Mouse (Mus musculus) forebrain, postnatal 0 days (tissue): ENCODE data around the gene Mgat5. TPM values are rescaled to one million over a fixed set of nuclear protein-coding genes. Genes with fewer than 3 reads are reported as not detected.
A peak's percentile ranks its signal among the peaks of the same experiment; 100 is the strongest.

Source experiments
- ATAC-seq: fragments of 200-750 bp; cut with Nextera tagmentation; 2 replicates; pipeline ENCODE4 v1.8.0; 2017; ENCODE audit warnings: mild to moderate bottlenecking, moderate library complexity
- DNase-seq: peaks from one replicate; pipeline ENCODE4 v3.0.0-alpha.2; 2015
- H3K27ac ChIP-seq: fragments of 300-500 bp; sonication (generic); 2 replicates; pipeline ENCODE4 v1.5.1; 2014; ENCODE audit warnings: low read depth, mild to moderate bottlenecking, antibody characterized with exemption, low read length, moderate library complexity, mixed read lengths
- H3K27me3 ChIP-seq: fragments of 300-500 bp; sonication (generic); 2 replicates; pipeline ENCODE4 v1.6.1; 2014; ENCODE audit warnings: mild to moderate bottlenecking, low read length, mixed read lengths; ENCODE audit not compliant: insufficient read depth
- H3K36me3 ChIP-seq: fragments of 300-500 bp; sonication (generic); 2 replicates; pipeline ENCODE4 v1.6.1; 2014; ENCODE audit warnings: mild to moderate bottlenecking, moderate library complexity; ENCODE audit not compliant: insufficient read depth
- H3K4me1 ChIP-seq: fragments of 300-500 bp; sonication (generic); 2 replicates; pipeline ENCODE4 v1.6.1; 2014; ENCODE audit warnings: antibody characterized with exemption; ENCODE audit not compliant: insufficient read depth
- H3K4me2 ChIP-seq: fragments of 300-500 bp; sonication (generic); 2 replicates; pipeline ENCODE4 v1.6.1; 2014; ENCODE audit warnings: low read depth, mild to moderate bottlenecking, moderate library complexity
- H3K4me3 ChIP-seq: fragments of 300-500 bp; sonication (generic); 2 replicates; pipeline ENCODE4 v1.5.1; 2014; ENCODE audit warnings: low read depth, low read length, mixed read lengths
- H3K9ac ChIP-seq: fragments of 300-500 bp; sonication (generic); 2 replicates; pipeline ENCODE4 v1.6.1; 2014; ENCODE audit warnings: mild to moderate bottlenecking
- H3K9me3 ChIP-seq: fragments of 300-500 bp; sonication (generic); 2 replicates; pipeline ENCODE4 v1.6.1; 2016; ENCODE audit warnings: low read length
- CTCF ChIP-seq: sonication (generic); IDR thresholded peaks from 2 replicates; pipeline ENCODE4 v1.5.1; 2016; ENCODE audit warnings: antibody characterized with exemption, control low read depth, low read depth
- WGBS: fragments of 180-500 bp; shearing (Covaris S2); extraction: QIAGEN DNeasy Blood & Tissue Kit; methylation state at CpG from one replicate; pipeline ENCODE4 v1.1.7; 2014; 5-methylcytosine and 5-hydroxymethylcytosine counted together
- polyA plus RNA-seq: library from polyadenylated mRNA; unstranded; fragments of >200 nt; fragmentation: Nextera tagmentation; extraction: Ambion mirVana; gene quantifications from 2 replicates; pipeline ENCODE4 v1.2.1, GENCODE M21; 2015
- total RNA-seq: library from RNA; depleted of rRNA; stranded (reverse); fragments of >200 nt; gene quantifications from 2 replicates; pipeline ENCODE4 v1.2.3, GENCODE M21; 2014

The Mgat5 gene
- total and polyA plus RNA-seq, 2 experiments from 2014 or later = 9.3 to 42.9 TPM

DNA sequence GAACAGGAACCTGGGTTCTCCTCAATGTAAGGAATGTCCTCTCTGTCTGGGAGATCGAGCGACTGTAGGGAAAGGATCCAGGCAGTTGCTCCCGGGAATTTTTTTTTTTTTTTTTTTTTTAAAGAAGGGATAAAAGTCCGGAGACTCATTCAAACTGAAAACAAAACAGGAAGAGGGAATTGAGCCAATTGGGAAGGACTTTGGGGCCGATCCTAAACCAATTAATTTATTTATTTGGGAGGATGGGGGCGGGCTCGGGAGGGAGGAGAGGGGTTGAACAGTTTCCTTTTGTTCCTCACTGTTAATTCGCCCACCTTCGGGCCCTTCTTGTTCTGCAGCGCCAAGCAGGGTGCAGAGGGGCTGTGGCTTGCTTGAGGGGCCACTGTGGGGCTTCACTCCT lies 278.1 kb downstream of the Mgat5 start:
- no peak for TF ChIP-seq CTCF
- ATAC-seq = no peak
- no peak overlapping the region for H3K9ac ChIP-seq
- H3K4me3 ChIP-seq = no peak overlapping the region
- H3K4me1 ChIP-seq = no peaks in the 10 kb centered on the region
- H3K4me2 ChIP-seq = no peak overlapping the region
- H3K9me3 ChIP-seq = no peaks in the 10 kb centered on the region
- no peaks in the 10 kb centered on the region for H3K27me3 ChIP-seq
- no peak for DNase-seq
- H3K27ac ChIP-seq = no peak overlapping the region
- peaks cover 12% of the 10 kb centered on the region for H3K36me3 ChIP-seq
- WGBS = 33% methylated on average over 10 of the region's 10 CpGs

GRCm38 (mm10) chr1:127484188-127484587 lies 279.4 kb downstream of the Mgat5 start:
- 93% methylated on average over 8 of the region's 8 CpGs for WGBS
- H3K9ac ChIP-seq = no peak overlapping the region
- no peak; the same call in 1 of the 2 replicates for TF ChIP-seq CTCF
- H3K9me3 ChIP-seq = no peaks in the 10 kb centered on the region
- DNase-seq = no peak
- no peaks in the 10 kb centered on the region for H3K4me1 ChIP-seq
- H3K36me3 ChIP-seq = peaks cover 12% of the 10 kb centered on the region
- H3K27me3 ChIP-seq = no peaks in the 10 kb centered on the region
- no peak overlapping the region for H3K27ac ChIP-seq
- no peak overlapping the region for H3K4me3 ChIP-seq
- ATAC-seq = peak; percentile 23; the same call in 1 of the 2 replicates
- no peak overlapping the region for H3K4me2 ChIP-seq

GRCm38 (mm10) chr1:127484826-127485225 lies 280.0 kb downstream of the Mgat5 start:
- 45% methylated on average over 7 of the region's 7 CpGs for WGBS

GRCm38 (mm10) chr1:127487161-127487560 lies 282.3 kb downstream of the Mgat5 start:
- no peak overlapping the region for H3K4me2 ChIP-seq
- WGBS = 85% methylated on average over 4 of the region's 4 CpGs

More at GRCm38 (mm10) chr1:127484826-127485225, 280.0 kb downstream of the Mgat5 start:
- ATAC-seq = peak; percentile 32; the same call in 1 of the 2 replicates
- H3K4me1 ChIP-seq = no peaks in the 10 kb centered on the region
- no peak overlapping the region for H3K9ac ChIP-seq
- H3K4me2 ChIP-seq = no peak overlapping the region
- H3K4me3 ChIP-seq = no peak overlapping the region
- H3K36me3 ChIP-seq = peaks cover 12% of the 10 kb centered on the region
- no peak overlapping the region for H3K27ac ChIP-seq
- H3K27me3 ChIP-seq = no peaks in the 10 kb centered on the region
- peak; percentile 74 for TF ChIP-seq CTCF
- peak; percentile 60 for DNase-seq
- H3K9me3 ChIP-seq = no peaks in the 10 kb centered on the region

DNA sequence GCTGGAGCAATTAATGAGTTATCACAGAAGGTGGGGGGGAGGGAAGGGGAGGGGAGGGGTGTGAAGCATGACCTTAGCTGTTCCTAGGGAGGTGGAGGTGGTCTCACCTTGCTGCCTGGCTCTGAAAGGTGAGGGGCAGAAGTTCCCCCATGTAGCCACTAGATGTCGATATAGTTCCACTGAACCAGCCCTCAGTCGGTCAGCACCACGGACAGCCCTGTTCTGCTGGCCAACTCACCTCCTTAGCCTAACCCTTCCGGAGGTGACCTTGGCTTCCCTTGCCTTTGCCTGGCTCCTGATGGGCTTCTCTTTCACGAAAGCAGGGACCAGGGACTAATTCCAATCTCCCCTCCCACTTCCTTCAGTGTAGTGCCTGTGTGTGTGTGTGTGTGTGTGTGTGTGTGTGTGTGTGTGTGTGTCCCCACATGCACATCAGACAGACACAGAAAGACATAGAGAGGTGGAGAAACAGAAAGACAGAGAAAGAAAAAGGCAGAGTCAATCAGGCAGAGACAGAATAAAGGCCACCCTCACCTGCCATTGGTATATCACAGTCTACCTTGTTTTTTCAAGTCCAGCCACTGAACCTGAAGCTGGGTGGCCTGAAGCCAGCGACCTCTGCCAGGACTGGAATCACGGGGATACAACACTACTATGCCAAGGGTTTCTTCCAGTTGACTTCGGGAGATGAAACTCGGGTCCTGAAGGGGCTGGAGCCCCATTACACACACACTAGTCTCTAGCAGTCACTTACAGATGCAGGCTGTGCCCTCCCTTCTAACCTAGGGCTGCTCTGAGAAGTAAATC lies 292.1 kb downstream of the Mgat5 start:
- no peaks in the 10 kb centered on the region for H3K9me3 ChIP-seq
- H3K36me3 ChIP-seq = no peaks in the 10 kb centered on the region
- TF ChIP-seq CTCF = peak; percentile 99
- no peaks in the 10 kb centered on the region for H3K4me1 ChIP-seq
- peak overlapping the region; percentile 22; the same call in 1 of the 2 replicates for H3K4me2 ChIP-seq
- H3K9ac ChIP-seq = no peak overlapping the region
- no peak overlapping the region for H3K4me3 ChIP-seq
- H3K27me3 ChIP-seq = no peaks in the 10 kb centered on the region
- H3K27ac ChIP-seq = no peak overlapping the region
- ATAC-seq = peak; percentile 33
- 31% methylated on average over 9 of the region's 9 CpGs for WGBS
- peak; percentile 63 for DNase-seq

More at GRCm38 (mm10) chr1:127487161-127487560, 282.3 kb downstream of the Mgat5 start:
- Histone ChIP-seq H3K4me3 (no peak overlapping the region), H3K9me3 (no peaks in the 10 kb centered on the region), H3K9ac (no peak overlapping the region), H3K36me3 (peaks cover 10% of the 10 kb centered on the region), H3K27ac (no peak overlapping the region), H3K27me3 (no peaks in the 10 kb centered on the region), H3K4me1 (no peaks in the 10 kb centered on the region)
- TF ChIP-seq CTCF = peak; percentile 57
- no peak for DNase-seq
- ATAC-seq = no peak

- no peaks in the 10 kb centered on the region for H3K4me1 ChIP-seq
- no peaks in the 10 kb centered on the region for H3K36me3 ChIP-seq
- TF ChIP-seq CTCF = no peak
- no peak overlapping the region for H3K4me3 ChIP-seq
- WGBS = 70% methylated on average over 9 of the region's 9 CpGs
- no peak overlapping the region for H3K4me2 ChIP-seq
- no peaks in the 10 kb centered on the region for H3K9me3 ChIP-seq
- DNase-seq (no peak), ATAC-seq (no peak)
- no peaks in the 10 kb centered on the region for H3K27me3 ChIP-seq
- H3K27ac ChIP-seq = no peak overlapping the region
- H3K9ac ChIP-seq = no peak overlapping the region
Measured at GRCm38 (mm10) chr1:127498746-127499145, 293.9 kb downstream of the Mgat5 start.

DNA sequence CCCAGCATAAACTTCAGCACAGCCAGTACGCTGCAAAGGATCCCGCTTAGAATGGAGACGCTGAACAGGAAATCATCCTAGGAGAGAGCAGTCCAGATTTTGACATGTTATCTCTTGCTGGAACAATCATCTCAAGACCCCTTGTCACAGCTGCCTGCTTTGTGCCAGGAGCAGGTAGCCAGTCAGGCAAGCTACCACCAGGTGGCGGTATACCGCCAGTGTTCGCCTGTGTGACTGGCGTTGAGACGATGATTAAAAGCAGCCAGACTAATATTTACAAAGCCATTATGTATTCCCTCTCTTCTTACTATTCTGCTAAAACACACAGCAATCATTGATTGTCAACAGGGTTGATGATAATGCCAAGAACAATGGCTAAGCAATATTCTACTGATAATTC lies 295.4 kb downstream of the Mgat5 start:
- peak; percentile 86 for ATAC-seq
- H3K9me3 ChIP-seq = no peaks in the 10 kb centered on the region
- no peaks in the 10 kb centered on the region for H3K4me1 ChIP-seq
- no peak overlapping the region for H3K27ac ChIP-seq
- H3K36me3 ChIP-seq = no peaks in the 10 kb centered on the region
- peak; percentile 98 for TF ChIP-seq CTCF
- H3K4me3 ChIP-seq = no peak overlapping the region
- no peak overlapping the region for H3K9ac ChIP-seq
- H3K27me3 ChIP-seq = no peaks in the 10 kb centered on the region
- no peak overlapping the region for H3K4me2 ChIP-seq
- peak; percentile 90 for DNase-seq
- WGBS = 12% methylated on average over 8 of the region's 8 CpGs
